Mouse (Mus musculus) lung, embryonic 15.5 days (tissue): ENCODE measurements around the gene Atp5d. TPM values are rescaled to one million over a fixed set of nuclear protein-coding genes. Genes with fewer than 3 reads are reported as not detected.

Experiments used
- ATAC-seq: fragments of 200-750 bp; cut with Nextera tagmentation; 2 replicates; pipeline ENCODE4 v1.8.0; 2017; ENCODE audit warnings: moderate number of reproducible peaks, borderline replicate concordance; ENCODE audit not compliant: low FRiP score, low TSS enrichment; ENCODE audit errors: extremely low read depth
- H3K27ac ChIP-seq: fragments of 300-500 bp; sonication (generic); 2 replicates; pipeline ENCODE4 v1.5.1; 2015; ENCODE audit warnings: moderate library complexity, mild to moderate bottlenecking, inconsistent platforms
- H3K27me3 ChIP-seq: fragments of 300-500 bp; sonication (generic); 2 replicates; pipeline ENCODE4 v1.6.1; 2015; ENCODE audit warnings: inconsistent platforms
- H3K36me3 ChIP-seq: fragments of 300-500 bp; sonication (generic); 2 replicates; pipeline ENCODE4 v1.6.1; 2015; ENCODE audit warnings: inconsistent platforms
- H3K4me1 ChIP-seq: fragments of 300-500 bp; sonication (generic); 2 replicates; pipeline ENCODE4 v1.6.1; 2015; ENCODE audit warnings: inconsistent platforms
- H3K4me2 ChIP-seq: fragments of 300-500 bp; sonication (generic); 2 replicates; pipeline ENCODE4 v1.6.1; 2015; ENCODE audit warnings: inconsistent platforms, mild to moderate bottlenecking, moderate library complexity
- H3K4me3 ChIP-seq: fragments of 300-500 bp; sonication (generic); 2 replicates; pipeline ENCODE4 v1.5.1; 2015; ENCODE audit warnings: mild to moderate bottlenecking, inconsistent platforms
- H3K9ac ChIP-seq: fragments of 300-500 bp; sonication (generic); 2 replicates; pipeline ENCODE4 v1.6.1; 2015; ENCODE audit warnings: inconsistent platforms
- H3K9me3 ChIP-seq: fragments of 300-500 bp; sonication (generic); 2 replicates; pipeline ENCODE4 v1.6.1; 2016; ENCODE audit warnings: inconsistent platforms
- WGBS: fragments of 180-500 bp; shearing (Covaris S2); methylation state at CpG from one replicate; pipeline ENCODE4 v1.1.7; 2015; 5-methylcytosine and 5-hydroxymethylcytosine counted together
- polyA plus RNA-seq: library from polyadenylated mRNA; unstranded; fragments of >200 nt; fragmentation: Nextera tagmentation; extraction: Ambion mirVana; gene quantifications from 2 replicates; pipeline ENCODE4 v1.2.1, GENCODE M21; 2015

Atp5d gene
- polyA plus RNA-seq, 1 experiment from 2014 or later = 541 TPM

DNA sequence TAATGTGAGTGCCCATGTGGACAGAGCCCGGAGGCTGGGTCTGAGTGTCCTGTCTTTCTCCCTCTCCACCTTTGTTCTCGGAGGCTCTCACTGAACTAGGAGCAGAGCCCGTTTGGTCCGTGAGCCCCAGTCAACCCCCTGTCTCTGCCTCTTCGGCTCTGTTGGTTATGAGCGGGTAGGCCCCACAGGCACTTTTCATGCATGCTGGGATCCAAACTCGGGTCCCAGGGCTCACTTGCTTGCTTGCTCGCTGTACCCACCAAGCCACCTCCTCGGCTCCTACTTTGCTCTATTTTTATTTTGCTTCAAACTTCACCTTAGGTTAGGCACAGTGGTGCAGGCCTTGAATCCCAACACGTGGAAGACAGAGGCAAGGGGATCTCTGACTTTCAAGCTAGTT lies 49.3 kb downstream of the Atp5d start:
- peaks cover 10% of the 10 kb centered on the region; the same call in 1 of the 2 replicates for H3K36me3 ChIP-seq
- H3K4me3 ChIP-seq = no peak overlapping the region
- H3K4me2 ChIP-seq = no peak overlapping the region
- no peak overlapping the region for H3K9ac ChIP-seq
- peaks cover 15% of the 10 kb centered on the region for H3K4me1 ChIP-seq
- H3K27me3 ChIP-seq = peaks cover 41% of the 10 kb centered on the region
- no peak for ATAC-seq
- no peaks in the 10 kb centered on the region for H3K9me3 ChIP-seq
- WGBS = 90% methylated on average over 10 of the region's 10 CpGs
- no peak overlapping the region for H3K27ac ChIP-seq

DNA sequence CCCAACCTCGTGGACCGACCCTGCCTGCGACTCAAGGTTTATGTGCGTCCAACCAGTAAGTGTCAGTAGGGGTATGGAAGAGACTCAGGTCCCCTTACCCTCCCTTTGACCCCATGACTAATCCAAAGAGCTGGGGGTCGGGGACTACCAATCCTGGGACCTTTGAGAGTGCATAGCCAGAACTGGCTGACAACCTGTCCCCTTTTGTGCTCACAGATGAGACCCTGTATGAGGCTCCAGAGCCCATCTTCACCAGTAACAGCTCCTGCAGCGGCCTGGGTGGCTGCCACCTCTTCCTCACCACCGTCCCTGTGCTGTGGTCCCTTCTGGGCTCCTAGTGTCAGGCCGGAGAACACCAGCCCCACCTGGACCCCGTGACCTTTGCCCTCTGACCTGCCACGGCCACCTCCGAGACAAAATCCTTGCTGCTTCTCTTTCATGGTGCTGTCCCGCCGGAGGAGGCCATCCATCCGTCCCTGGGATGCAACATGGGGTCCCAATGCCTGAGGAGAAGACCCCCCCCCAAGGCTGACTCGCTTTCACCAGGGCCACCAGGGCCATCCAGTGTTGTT lies 50.1 kb downstream of the Atp5d start:
- no peak overlapping the region for H3K27ac ChIP-seq
- no peaks in the 10 kb centered on the region for H3K9me3 ChIP-seq
- peaks cover 15% of the 10 kb centered on the region for H3K4me1 ChIP-seq
- no peak for ATAC-seq
- no peak overlapping the region for H3K4me2 ChIP-seq
- H3K4me3 ChIP-seq = no peak overlapping the region
- 82% methylated on average over 15 of the region's 15 CpGs for WGBS
- peaks cover 10% of the 10 kb centered on the region; the same call in 1 of the 2 replicates for H3K36me3 ChIP-seq
- H3K27me3 ChIP-seq = peaks cover 41% of the 10 kb centered on the region
- no peak overlapping the region for H3K9ac ChIP-seq

DNA sequence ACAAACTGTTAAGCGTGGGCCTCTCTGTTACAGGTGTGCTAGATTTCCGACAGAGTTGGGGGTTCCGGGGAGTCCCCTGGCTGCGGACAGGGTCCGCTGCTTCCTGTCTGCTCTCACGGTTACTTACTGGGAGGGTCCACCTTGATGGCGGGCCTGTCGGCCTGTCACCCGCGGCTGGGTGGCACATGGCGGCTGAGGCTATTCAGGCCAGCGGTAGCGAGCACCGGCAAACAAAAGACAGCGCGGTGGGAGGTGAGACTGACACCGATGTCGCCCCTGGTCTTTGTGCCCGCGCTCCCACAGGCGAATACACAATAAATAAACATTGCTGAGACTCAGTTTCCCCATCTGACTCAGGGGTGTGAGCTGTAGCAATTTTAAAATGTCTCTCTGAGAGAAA lies 51.6 kb downstream of the Atp5d start:
- peaks cover 41% of the 10 kb centered on the region for H3K27me3 ChIP-seq
- no peak for ATAC-seq
- 9% methylated on average over 21 of the region's 21 CpGs for WGBS
- H3K9me3 ChIP-seq = no peaks in the 10 kb centered on the region
- H3K4me2 ChIP-seq = peak overlapping the region; percentile 72
- no peak overlapping the region for H3K9ac ChIP-seq
- peak overlapping the region; percentile 41 for H3K4me3 ChIP-seq
- H3K4me1 ChIP-seq = peaks cover 15% of the 10 kb centered on the region
- peaks cover 10% of the 10 kb centered on the region; the same call in 1 of the 2 replicates for H3K36me3 ChIP-seq
- no peak overlapping the region for H3K27ac ChIP-seq

DNA sequence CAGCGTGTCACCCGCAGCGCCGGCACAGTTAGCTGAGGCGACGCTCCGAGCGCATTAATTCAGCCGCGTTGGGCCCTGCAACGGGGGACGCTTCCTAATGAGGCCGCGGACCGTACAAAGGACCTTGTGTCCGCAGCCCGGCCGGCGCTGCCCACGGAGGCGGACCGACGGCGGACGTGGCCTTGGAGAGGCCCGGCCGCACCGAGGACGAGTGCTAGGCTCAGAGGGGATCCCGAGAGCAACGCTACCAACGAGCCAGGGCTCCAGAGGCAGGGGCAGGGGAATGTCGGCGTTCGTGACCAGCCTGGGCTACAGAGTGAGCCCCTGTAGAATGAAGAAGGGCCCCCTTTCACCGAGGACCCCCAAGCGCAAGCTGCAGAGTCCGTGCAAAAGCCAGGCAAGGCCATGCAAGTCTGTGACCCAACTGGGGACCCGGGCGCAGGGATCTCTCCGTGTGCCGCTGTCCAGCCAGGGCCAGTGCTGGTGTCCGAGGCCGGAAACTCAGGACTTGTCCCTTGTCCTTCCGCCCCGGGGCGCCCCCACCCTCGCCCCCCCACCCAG lies 52.1 kb downstream of the Atp5d start:
- Histone ChIP-seq H3K27ac (no peak overlapping the region), H3K9me3 (no peaks in the 10 kb centered on the region), H3K27me3 (peaks cover 41% of the 10 kb centered on the region), H3K4me2 (peak overlapping the region; percentile 72), H3K4me3 (peak overlapping the region; percentile 41), H3K36me3 (peaks cover 10% of the 10 kb centered on the region; the same call in 1 of the 2 replicates), H3K9ac (peak overlapping the region; percentile 44), H3K4me1 (peaks cover 15% of the 10 kb centered on the region)
- ATAC-seq = no peak; the same call in 1 of the 2 replicates
- WGBS = under 1% methylated on average over 48 of the region's 48 CpGs

DNA sequence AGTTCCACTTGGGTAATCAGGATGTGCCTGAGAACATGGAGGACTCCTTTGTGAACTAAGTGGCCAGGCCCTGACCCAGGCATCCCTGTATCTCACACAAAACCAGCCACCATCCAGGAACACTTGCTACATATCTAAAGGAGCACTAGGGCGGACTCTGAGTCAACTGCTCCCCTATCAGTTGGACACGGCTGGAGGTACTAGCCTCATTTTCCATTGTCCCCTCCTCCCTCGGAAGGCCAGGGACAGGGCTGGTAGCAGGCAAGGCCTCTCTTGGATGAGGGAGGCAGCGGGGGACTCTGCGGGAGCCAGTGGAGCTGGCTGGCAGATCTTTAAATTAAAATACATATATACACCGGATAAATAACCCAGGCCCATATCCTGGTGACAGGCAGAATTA lies 55.5 kb downstream of the Atp5d start:
- no peak overlapping the region for H3K4me2 ChIP-seq
- 77% methylated on average over 6 of the region's 6 CpGs for WGBS
- no peak overlapping the region for H3K4me3 ChIP-seq
- no peak overlapping the region for H3K27ac ChIP-seq
- H3K4me1 ChIP-seq = peaks cover 15% of the 10 kb centered on the region
- H3K9me3 ChIP-seq = no peaks in the 10 kb centered on the region
- H3K9ac ChIP-seq = no peak overlapping the region
- no peak for ATAC-seq
- peaks cover 34% of the 10 kb centered on the region for H3K27me3 ChIP-seq
- no peaks in the 10 kb centered on the region for H3K36me3 ChIP-seq

DNA sequence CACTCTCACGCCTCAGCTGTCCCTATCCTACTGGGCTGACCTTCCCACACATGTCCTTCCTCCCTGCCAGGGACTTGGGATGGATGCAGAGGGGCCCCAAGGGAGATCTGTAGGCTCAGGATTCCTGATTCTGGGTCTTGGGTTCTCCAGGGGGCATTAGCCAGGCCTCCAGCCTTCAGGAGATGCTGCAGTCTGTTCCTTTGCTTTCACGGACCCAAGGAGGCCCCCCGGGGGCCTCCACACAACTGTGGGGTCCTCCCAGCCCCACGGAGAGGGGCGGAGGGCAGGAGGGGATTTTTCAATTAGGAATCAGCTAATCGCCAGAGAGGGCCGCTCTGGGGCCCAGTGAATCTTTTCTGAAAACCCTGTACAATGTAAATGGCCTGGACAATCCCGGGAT lies 56.0 kb downstream of the Atp5d start:
- Histone ChIP-seq H3K4me1 (peaks cover 15% of the 10 kb centered on the region), H3K4me2 (no peak overlapping the region), H3K27ac (no peak overlapping the region), H3K9ac (no peak overlapping the region), H3K36me3 (no peaks in the 10 kb centered on the region), H3K9me3 (no peaks in the 10 kb centered on the region), H3K4me3 (no peak overlapping the region), H3K27me3 (peaks cover 31% of the 10 kb centered on the region)
- no peak for ATAC-seq
- 64% methylated on average over 8 of the region's 8 CpGs for WGBS

Other genes with a start within 250 kb of the Atp5d start
- gene Cfd, start 247.8 kb upstream of the Atp5d start, polyA plus RNA-seq = not detected in 2 replicates
- gene Med16, start 229.7 kb upstream of the Atp5d start, polyA plus RNA-seq = 54.7 and 56.1 TPM in 2 replicates
- 1.2 and 1.7 TPM in 2 replicates for gene Gm26602, start 227.8 kb upstream of the Atp5d start, polyA plus RNA-seq
- 0.59 and 0.87 TPM in 2 replicates for gene Kiss1r, start 221.7 kb upstream of the Atp5d start, polyA plus RNA-seq
- 143 and 152 TPM in 2 replicates for gene R3hdm4, start 217.4 kb upstream of the Atp5d start, polyA plus RNA-seq
- 4.8 and 6.0 TPM in 2 replicates for gene Arid3a, start 211.6 kb upstream of the Atp5d start, polyA plus RNA-seq
- 95.1 and 96.2 TPM in 2 replicates for gene Wdr18, start 178.5 kb upstream of the Atp5d start, polyA plus RNA-seq
- 0.34 and 0.45 TPM in 2 replicates for gene Grin3b, start 167.9 kb upstream of the Atp5d start, polyA plus RNA-seq
- 20.2 and 20.5 TPM in 2 replicates for gene Tmem259, start 154.3 kb upstream of the Atp5d start, polyA plus RNA-seq
- gene Cnn2, start 150.0 kb upstream of the Atp5d start, polyA plus RNA-seq = 367 and 375 TPM in 2 replicates
- 3.5 and 4.3 TPM in 2 replicates for gene Abca7, start 142.1 kb upstream of the Atp5d start, polyA plus RNA-seq
- 16.8 and 19.8 TPM in 2 replicates for gene Arhgap45, start 122.0 kb upstream of the Atp5d start, polyA plus RNA-seq
- 223 and 225 TPM in 2 replicates for gene Polr2e, start 98.8 kb upstream of the Atp5d start, polyA plus RNA-seq
- 523 and 535 TPM in 2 replicates for gene Gpx4, start 91.5 kb upstream of the Atp5d start, polyA plus RNA-seq
- gene Sbno2, start 33.1 kb upstream of the Atp5d start, polyA plus RNA-seq = 15.5 and 16.6 TPM in 2 replicates
- gene Stk11, start 22.8 kb upstream of the Atp5d start, polyA plus RNA-seq = 18.6 and 22.1 TPM in 2 replicates
- gene Cbarp, start 2.2 kb downstream of the Atp5d start, polyA plus RNA-seq = 3.9 and 5.0 TPM in 2 replicates
- 17.5 and 18.6 TPM in 2 replicates for gene Midn, start 9.6 kb downstream of the Atp5d start, polyA plus RNA-seq
- 94.6 and 95.1 TPM in 2 replicates for gene Cirbp, start 27.4 kb downstream of the Atp5d start, polyA plus RNA-seq
- 11.6 and 14.7 TPM in 2 replicates for gene 1600002K03Rik, start 34.3 kb downstream of the Atp5d start, polyA plus RNA-seq
- 16.0 and 17.3 TPM in 2 replicates for gene Efna2, start 40.9 kb downstream of the Atp5d start, polyA plus RNA-seq
- 64.5 and 66.2 TPM in 2 replicates for gene Mum1, start 87.8 kb downstream of the Atp5d start, polyA plus RNA-seq
- 321 and 329 TPM in 2 replicates for gene Ndufs7, start 110.5 kb downstream of the Atp5d start, polyA plus RNA-seq
- 29.3 and 30.2 TPM in 2 replicates for gene Gamt, start 122.4 kb downstream of the Atp5d start, polyA plus RNA-seq
- 58.9 and 67.0 TPM in 2 replicates for gene Dazap1, start 122.9 kb downstream of the Atp5d start, polyA plus RNA-seq
- 907 and 974 TPM in 2 replicates for gene Rps15, start 153.8 kb downstream of the Atp5d start, polyA plus RNA-seq
- 0.59 and 1.3 TPM in 2 replicates for gene Apc2, start 157.3 kb downstream of the Atp5d start, polyA plus RNA-seq
- gene 2310011J03Rik, start 181.9 kb downstream of the Atp5d start, polyA plus RNA-seq = 47.7 and 51.9 TPM in 2 replicates
- gene Pcsk4, start 190.9 kb downstream of the Atp5d start, polyA plus RNA-seq = 3.4 and 4.0 TPM in 2 replicates
- 13.8 and 14.2 TPM in 2 replicates for gene Reep6, start 191.3 kb downstream of the Atp5d start, polyA plus RNA-seq
- 2.5 and 3.4 TPM in 2 replicates for gene Adamtsl5, start 209.8 kb downstream of the Atp5d start, polyA plus RNA-seq
- 0.74 and 1.0 TPM in 2 replicates for gene Plk5, start 217.8 kb downstream of the Atp5d start, polyA plus RNA-seq
- gene Mex3d, start 249.0 kb downstream of the Atp5d start, polyA plus RNA-seq = 7.9 and 9.6 TPM in 2 replicates